Mouse (Mus musculus) hindbrain, embryonic 12.5 days (tissue): Measurements from ENCODE around the gene Tmem213. TPM values are rescaled to one million over a fixed set of nuclear protein-coding genes. Genes with fewer than 3 reads are reported as not detected.

Source experiments
- ATAC-seq: fragments of 200-750 bp; cut with Nextera tagmentation; 2 replicates; pipeline ENCODE4 v1.8.0; 2017; ENCODE audit warnings: moderate TSS enrichment; ENCODE audit not compliant: low FRiP score
- H3K27ac ChIP-seq: fragments of 300-500 bp; sonication (generic); 2 replicates; pipeline ENCODE4 v1.5.1; 2016; ENCODE audit warnings: mild to moderate bottlenecking
- H3K27me3 ChIP-seq: fragments of 300-500 bp; sonication (generic); 2 replicates; pipeline ENCODE4 v1.6.1; 2016; ENCODE audit warnings: mild to moderate bottlenecking
- H3K36me3 ChIP-seq: fragments of 300-500 bp; sonication (generic); 2 replicates; pipeline ENCODE4 v1.6.1; 2016; ENCODE audit warnings: mild to moderate bottlenecking
- H3K4me1 ChIP-seq: fragments of 300-500 bp; sonication (generic); 2 replicates; pipeline ENCODE4 v1.6.1; 2016
- H3K4me2 ChIP-seq: fragments of 300-500 bp; sonication (generic); replicated peaks from 2 replicates; pipeline ENCODE4 v1.6.1; 2016; ENCODE audit warnings: mild to moderate bottlenecking
- H3K4me3 ChIP-seq: fragments of 300-500 bp; sonication (generic); 2 replicates; pipeline ENCODE4 v1.5.1; 2016; ENCODE audit warnings: mild to moderate bottlenecking
- H3K9ac ChIP-seq: fragments of 300-500 bp; sonication (generic); 2 replicates; pipeline ENCODE4 v1.6.1; 2016; ENCODE audit warnings: mild to moderate bottlenecking, moderate library complexity
- H3K9me3 ChIP-seq: fragments of 300-500 bp; sonication (generic); replicated peaks from 2 replicates; pipeline ENCODE4 v1.6.1; 2016; ENCODE audit warnings: mild to moderate bottlenecking
- WGBS: fragments of 180-500 bp; shearing (Covaris S2); methylation state at CpG from one replicate; pipeline ENCODE4 v1.1.7; 2016; 5-methylcytosine and 5-hydroxymethylcytosine counted together
- polyA plus RNA-seq: library from polyadenylated mRNA; unstranded; fragments of >200 nt; fragmentation: Nextera tagmentation; extraction: Ambion mirVana; gene quantifications from 2 replicates; pipeline ENCODE4 v1.2.1, GENCODE M21; 2016

The Tmem213 gene
- polyA plus RNA-seq, 1 experiment from 2014 or later: not detected

- no peak overlapping the region for H3K27ac ChIP-seq
- no peak overlapping the region for H3K4me2 ChIP-seq
- no peaks in the 10 kb centered on the region for H3K9me3 ChIP-seq
- no peak overlapping the region for H3K4me3 ChIP-seq
- H3K4me1 ChIP-seq: peaks cover 3% of the 10 kb centered on the region; the same call in 1 of the 2 replicates
- WGBS: 71% methylated on average over 9 of the region's 9 CpGs
- H3K9ac ChIP-seq: no peak overlapping the region
- ATAC-seq: no peak
- no peaks in the 10 kb centered on the region for H3K27me3 ChIP-seq
- H3K36me3 ChIP-seq: 0 out of 2 replicates have a peak, but pooled peaks cover 5% of the 10 kb centered on the region
Observed at GRCm38 (mm10) chr6:38120681-38121371, 11.8 kb downstream of the Tmem213 start.

- no peak for ATAC-seq
- Histone ChIP-seq H3K9ac (no peak overlapping the region), H3K27ac (no peak overlapping the region), H3K4me3 (no peak overlapping the region), H3K36me3 (peaks cover 15% of the 10 kb centered on the region), H3K27me3 (no peaks in the 10 kb centered on the region), H3K9me3 (no peaks in the 10 kb centered on the region), H3K4me1 (peaks cover 3% of the 10 kb centered on the region; the same call in 1 of the 2 replicates), H3K4me2 (no peak overlapping the region)
- 86% methylated on average over 5 of the region's 5 CpGs for WGBS
Observed at GRCm38 (mm10) chr6:38121843-38122242, 12.8 kb downstream of the Tmem213 start.

GRCm38 (mm10) chr6:38122791-38123190 is 13.7 kb downstream of the Tmem213 start:
- H3K36me3 ChIP-seq: peaks cover 24% of the 10 kb centered on the region
- H3K4me1 ChIP-seq: peaks cover 3% of the 10 kb centered on the region; the same call in 1 of the 2 replicates
- ATAC-seq: no peak
- H3K27ac ChIP-seq: no peak overlapping the region
- no peaks in the 10 kb centered on the region for H3K9me3 ChIP-seq
- no peak overlapping the region for H3K4me2 ChIP-seq
- 61% methylated on average over 6 of the region's 6 CpGs for WGBS
- no peak overlapping the region for H3K9ac ChIP-seq
- H3K4me3 ChIP-seq: no peak overlapping the region
- no peaks in the 10 kb centered on the region for H3K27me3 ChIP-seq

GRCm38 (mm10) chr6:38123471-38124206 is 14.6 kb downstream of the Tmem213 start:
- H3K9ac ChIP-seq: no peak overlapping the region
- H3K36me3 ChIP-seq: peaks cover 33% of the 10 kb centered on the region

GRCm38 (mm10) chr6:38124207-38124835 is 15.3 kb downstream of the Tmem213 start, which contains the start of gene Atp6v0a4:
Gene Atp6v0a4 (minus strand): TSS chr6:38124586.
- Histone ChIP-seq H3K4me1 (peaks cover 3% of the 10 kb centered on the region; the same call in 1 of the 2 replicates), H3K9ac (no peak within 1 kb of the TSS), H3K9me3 (no peaks in the 10 kb centered on the region), H3K4me2 (no peak within 1 kb of the TSS), H3K27ac (no peak within 1 kb of the TSS), H3K36me3 (peaks cover 35% of the 10 kb centered on the region), H3K4me3 (no peak within 1 kb of the TSS), H3K27me3 (no peaks in the 10 kb centered on the region)
- 89% methylated on average over 7 of the region's 7 CpGs for WGBS
- ATAC-seq: no peak

More at GRCm38 (mm10) chr6:38123471-38124206, 14.6 kb downstream of the Tmem213 start:
- Histone ChIP-seq H3K4me1 (peaks cover 3% of the 10 kb centered on the region; the same call in 1 of the 2 replicates), H3K4me2 (no peak overlapping the region), H3K27me3 (no peaks in the 10 kb centered on the region), H3K9me3 (no peaks in the 10 kb centered on the region), H3K27ac (no peak overlapping the region), H3K4me3 (no peak overlapping the region)
- WGBS: 82% methylated on average over 18 of the region's 18 CpGs
- ATAC-seq: no peak

- no peak overlapping the region for H3K4me2 ChIP-seq
- peaks cover 3% of the 10 kb centered on the region; the same call in 1 of the 2 replicates for H3K4me1 ChIP-seq
- no peak for ATAC-seq
- H3K36me3 ChIP-seq: peaks cover 37% of the 10 kb centered on the region
- no peaks in the 10 kb centered on the region for H3K27me3 ChIP-seq
- WGBS: 93% methylated on average over 5 of the region's 5 CpGs
- no peak overlapping the region for H3K27ac ChIP-seq
- no peak overlapping the region for H3K9ac ChIP-seq
- H3K9me3 ChIP-seq: no peaks in the 10 kb centered on the region
- no peak overlapping the region for H3K4me3 ChIP-seq
Observed at GRCm38 (mm10) chr6:38124882-38125281, 15.8 kb downstream of the Tmem213 start.

- Histone ChIP-seq H3K36me3 (peaks cover 43% of the 10 kb centered on the region), H3K4me1 (peaks cover 3% of the 10 kb centered on the region; the same call in 1 of the 2 replicates), H3K9me3 (no peaks in the 10 kb centered on the region), H3K27me3 (no peaks in the 10 kb centered on the region), H3K27ac (no peak overlapping the region), H3K4me3 (no peak overlapping the region), H3K4me2 (no peak overlapping the region), H3K9ac (no peak overlapping the region)
- 99% methylated on average over 3 of the region's 3 CpGs for WGBS
- no peak for ATAC-seq
Observed at GRCm38 (mm10) chr6:38125462-38125861, 16.4 kb downstream of the Tmem213 start.

- no peaks in the 10 kb centered on the region for H3K9me3 ChIP-seq
- ATAC-seq: no peak
- H3K4me3 ChIP-seq: no peak overlapping the region
- WGBS: 94% methylated on average over 14 of the region's 14 CpGs
- peaks cover 56% of the 10 kb centered on the region for H3K36me3 ChIP-seq
- H3K9ac ChIP-seq: no peak overlapping the region
- H3K27me3 ChIP-seq: no peaks in the 10 kb centered on the region
- H3K4me1 ChIP-seq: no peaks in the 10 kb centered on the region
- H3K4me2 ChIP-seq: no peak overlapping the region
- no peak overlapping the region for H3K27ac ChIP-seq
Observed at GRCm38 (mm10) chr6:38128115-38128514, 19.1 kb downstream of the Tmem213 start.

- 98% methylated on average over 5 of the region's 5 CpGs for WGBS
- H3K4me1 ChIP-seq: no peaks in the 10 kb centered on the region
Observed at GRCm38 (mm10) chr6:38129883-38130282, 20.8 kb downstream of the Tmem213 start.

GRCm38 (mm10) chr6:38131801-38132231 is 22.8 kb downstream of the Tmem213 start:
- Histone ChIP-seq H3K4me2 (no peak overlapping the region), H3K27ac (no peak overlapping the region), H3K4me1 (no peaks in the 10 kb centered on the region), H3K9me3 (no peaks in the 10 kb centered on the region), H3K36me3 (peaks cover 64% of the 10 kb centered on the region), H3K9ac (no peak overlapping the region), H3K27me3 (no peaks in the 10 kb centered on the region), H3K4me3 (no peak overlapping the region)
- WGBS: 81% methylated on average over 4 of the region's 4 CpGs
- no peak for ATAC-seq

More at GRCm38 (mm10) chr6:38129883-38130282, 20.8 kb downstream of the Tmem213 start:
- H3K27me3 ChIP-seq: no peaks in the 10 kb centered on the region
- no peak for ATAC-seq
- H3K27ac ChIP-seq: no peak overlapping the region
- no peaks in the 10 kb centered on the region for H3K9me3 ChIP-seq
- no peak overlapping the region for H3K9ac ChIP-seq
- H3K36me3 ChIP-seq: peaks cover 59% of the 10 kb centered on the region
- H3K4me3 ChIP-seq: no peak overlapping the region
- H3K4me2 ChIP-seq: no peak overlapping the region

GRCm38 (mm10) chr6:38134806-38135559 is 25.9 kb downstream of the Tmem213 start:
- no peak overlapping the region for H3K4me2 ChIP-seq
- H3K9me3 ChIP-seq: no peaks in the 10 kb centered on the region
- no peaks in the 10 kb centered on the region for H3K27me3 ChIP-seq
- H3K4me3 ChIP-seq: no peak overlapping the region
- H3K4me1 ChIP-seq: no peaks in the 10 kb centered on the region
- H3K27ac ChIP-seq: no peak overlapping the region
- 90% methylated on average over 8 of the region's 8 CpGs for WGBS
- H3K9ac ChIP-seq: no peak overlapping the region
- H3K36me3 ChIP-seq: peaks cover 64% of the 10 kb centered on the region
- no peak for ATAC-seq
